Mouse (Mus musculus): Measurements from ENCODE around the gene Tyrobp. TPM values are rescaled to one million over a fixed set of nuclear protein-coding genes. Genes with fewer than 3 reads are reported as not detected.

Gene Tyrobp
- polyA plus RNA-seq, 1 experiment from 2014 or later = 80.0 TPM

- H3K27ac ChIP-seq = no peak overlapping the region
- no peak overlapping the region for H3K4me3 ChIP-seq (replicated peaks)
- no peaks in the 10 kb centered on the region; the same call in 1 of the 2 replicates for H3K9me3 ChIP-seq (replicated peaks)
- H3K9ac ChIP-seq = no peak overlapping the region
- ATAC-seq (ENCODE audit: low read depth) (no peak), DNase-seq (no peak)
- no peak overlapping the region for H3K4me2 ChIP-seq
- H3K4me1 ChIP-seq (replicated peaks) = no peaks in the 10 kb centered on the region
- 50% methylated on average over 2 of the region's 2 CpGs for WGBS (ENCODE audit: insufficient replicate concordance)
- no peaks in the 10 kb centered on the region for H3K36me3 ChIP-seq
- H3K27me3 ChIP-seq = no peaks in the 10 kb centered on the region
Observed at GRCm38 (mm10) chr7:30409789-30410188, 3.8 kb upstream of the Tyrobp start.

GRCm38 (mm10) chr7:30411023-30411422 is 2.5 kb upstream of the Tyrobp start:
- Histone ChIP-seq H3K27me3 (no peaks in the 10 kb centered on the region), H3K9me3 (replicated peaks) (no peaks in the 10 kb centered on the region; the same call in 1 of the 2 replicates), H3K4me2 (no peak overlapping the region), H3K27ac (no peak overlapping the region), H3K9ac (no peak overlapping the region), H3K4me1 (replicated peaks) (no peaks in the 10 kb centered on the region), H3K36me3 (no peaks in the 10 kb centered on the region), H3K4me3 (replicated peaks) (no peak overlapping the region)
- ATAC-seq (ENCODE audit: low read depth) = no peak
- DNase-seq = no peak
- WGBS (ENCODE audit: insufficient replicate concordance) = 37% methylated on average over 3 of the region's 3 CpGs

- no peak overlapping the region for H3K4me2 ChIP-seq
- ATAC-seq (ENCODE audit: low read depth) = peak; percentile 51; the same call in 1 of the 2 replicates
Observed at GRCm38 (mm10) chr7:30412735-30413147, 819 bp upstream of the Tyrobp start.

GRCm38 (mm10) chr7:30417856-30418255 is 4.3 kb downstream of the Tyrobp start:
- WGBS (ENCODE audit: insufficient replicate concordance) = 38% methylated on average over 9 of the region's 9 CpGs
- Histone ChIP-seq H3K9me3 (replicated peaks) (no peaks in the 10 kb centered on the region; the same call in 1 of the 2 replicates), H3K27me3 (peaks cover 6% of the 10 kb centered on the region), H3K27ac (peak overlapping the region; percentile 62), H3K9ac (0 out of 2 replicates have a peak overlapping the region, but pooled peaks have one; percentile 1), H3K36me3 (no peaks in the 10 kb centered on the region), H3K4me3 (replicated peaks) (no peak overlapping the region), H3K4me1 (replicated peaks) (peaks cover 28% of the 10 kb centered on the region), H3K4me2 (peak overlapping the region; percentile 20; the same call in 1 of the 2 replicates)
- no peak for DNase-seq
- no peak for ATAC-seq (ENCODE audit: low read depth)

More at GRCm38 (mm10) chr7:30412735-30413147, 819 bp upstream of the Tyrobp start:
- Histone ChIP-seq H3K4me3 (replicated peaks) (no peak overlapping the region), H3K9ac (no peak overlapping the region), H3K36me3 (no peaks in the 10 kb centered on the region), H3K9me3 (replicated peaks) (no peaks in the 10 kb centered on the region; the same call in 1 of the 2 replicates), H3K27me3 (no peaks in the 10 kb centered on the region), H3K27ac (peak overlapping the region; percentile 37; the same call in 1 of the 2 replicates), H3K4me1 (replicated peaks) (no peaks in the 10 kb centered on the region)
- 14% methylated on average over 4 of the region's 4 CpGs for WGBS (ENCODE audit: insufficient replicate concordance)
- no peak for DNase-seq

- DNase-seq (no peak), ATAC-seq (ENCODE audit: low read depth) (no peak)
- WGBS (ENCODE audit: insufficient replicate concordance) = 16% methylated on average over 10 of the region's 10 CpGs
- H3K4me2 ChIP-seq = peak within 1 kb of the TSS; percentile 45
- peaks cover 6% of the 10 kb centered on the region for H3K27me3 ChIP-seq
- H3K36me3 ChIP-seq = 0 out of 2 replicates have a peak, but pooled peaks cover 2% of the 10 kb centered on the region
- peak within 1 kb of the TSS; percentile 68 for H3K27ac ChIP-seq
- peak within 1 kb of the TSS; percentile 16; the same call in 1 of the 2 replicates for H3K4me3 ChIP-seq (replicated peaks)
- no peak within 1 kb of the TSS for H3K9ac ChIP-seq
- H3K4me1 ChIP-seq (replicated peaks) = peaks cover 36% of the 10 kb centered on the region
- H3K9me3 ChIP-seq (replicated peaks) = no peaks in the 10 kb centered on the region
Observed at GRCm38 (mm10) chr7:30419561-30420499, 6.3 kb downstream of the Tyrobp start, which contains the start of gene Hcst. Hcst (minus strand) TSS chr7:30419854.

- H3K36me3 ChIP-seq = peaks cover 10% of the 10 kb centered on the region
- peak overlapping the region; percentile 6; the same call in 1 of the 2 replicates for H3K27ac ChIP-seq
- H3K4me1 ChIP-seq (replicated peaks) = peaks cover 36% of the 10 kb centered on the region
- WGBS (ENCODE audit: insufficient replicate concordance) = 45% methylated on average over 3 of the region's 3 CpGs
- ATAC-seq (ENCODE audit: low read depth) (no peak), DNase-seq (no peak)
- H3K9ac ChIP-seq = no peak overlapping the region
- no peak overlapping the region for H3K4me3 ChIP-seq (replicated peaks)
- no peaks in the 10 kb centered on the region for H3K9me3 ChIP-seq (replicated peaks)
- peaks cover 6% of the 10 kb centered on the region for H3K27me3 ChIP-seq
- peak overlapping the region; percentile 91 for H3K4me2 ChIP-seq
Observed at GRCm38 (mm10) chr7:30420673-30421072, 7.1 kb downstream of the Tyrobp start.

GRCm38 (mm10) chr7:30421175-30421889 is 7.8 kb downstream of the Tyrobp start, which contains the start of gene Nfkbid:
Nfkbid (plus strand) TSS chr7:30421732.
- Histone ChIP-seq H3K4me3 (replicated peaks) (peak within 1 kb of the TSS; percentile 64), H3K36me3 (peaks cover 16% of the 10 kb centered on the region), H3K9ac (peak within 1 kb of the TSS; percentile 67), H3K27ac (peak within 1 kb of the TSS; percentile 50), H3K9me3 (replicated peaks) (no peaks in the 10 kb centered on the region), H3K4me2 (peak within 1 kb of the TSS; percentile 91), H3K4me1 (replicated peaks) (peaks cover 36% of the 10 kb centered on the region), H3K27me3 (peaks cover 6% of the 10 kb centered on the region)
- WGBS (ENCODE audit: insufficient replicate concordance) = 4% methylated on average over 31 of the region's 31 CpGs
- ATAC-seq (ENCODE audit: low read depth) (peak; percentile 43; the same call in 1 of the 2 replicates), DNase-seq (peak; percentile 71)

GRCm38 (mm10) chr7:30421890-30422435 is 8.4 kb downstream of the Tyrobp start:
- peaks cover 36% of the 10 kb centered on the region for H3K4me1 ChIP-seq (replicated peaks)
- under 1% methylated on average over 45 of the region's 45 CpGs for WGBS (ENCODE audit: insufficient replicate concordance)
- H3K9me3 ChIP-seq (replicated peaks) = no peaks in the 10 kb centered on the region
- H3K27ac ChIP-seq = peak overlapping the region; percentile 50; the same call in 1 of the 2 replicates
- peak overlapping the region; percentile 91 for H3K4me2 ChIP-seq
- H3K4me3 ChIP-seq (replicated peaks) = peak overlapping the region; percentile 64
- peaks cover 6% of the 10 kb centered on the region for H3K27me3 ChIP-seq
- H3K9ac ChIP-seq = peak overlapping the region; percentile 67
- peaks cover 21% of the 10 kb centered on the region for H3K36me3 ChIP-seq
- peak; percentile 62 for ATAC-seq (ENCODE audit: low read depth)
- DNase-seq = peak; percentile 65

- no peak for ATAC-seq (ENCODE audit: low read depth)
- Histone ChIP-seq H3K4me2 (peak overlapping the region; percentile 91), H3K27ac (peak overlapping the region; percentile 45), H3K9me3 (replicated peaks) (no peaks in the 10 kb centered on the region), H3K4me1 (replicated peaks) (peaks cover 36% of the 10 kb centered on the region), H3K27me3 (peaks cover 6% of the 10 kb centered on the region), H3K36me3 (peaks cover 26% of the 10 kb centered on the region), H3K4me3 (replicated peaks) (peak overlapping the region; percentile 64), H3K9ac (peak overlapping the region; percentile 67)
- no peak for DNase-seq
- WGBS (ENCODE audit: insufficient replicate concordance) = 5% methylated on average over 9 of the region's 9 CpGs
Observed at GRCm38 (mm10) chr7:30422560-30422959, 9.0 kb downstream of the Tyrobp start.

- peak overlapping the region; percentile 67 for H3K9ac ChIP-seq
- H3K4me1 ChIP-seq (replicated peaks) = peaks cover 36% of the 10 kb centered on the region
- 22% methylated on average over 23 of the region's 23 CpGs for WGBS (ENCODE audit: insufficient replicate concordance)
- peak overlapping the region; percentile 45; the same call in 1 of the 2 replicates for H3K27ac ChIP-seq
- peak overlapping the region; percentile 91 for H3K4me2 ChIP-seq
- ATAC-seq (ENCODE audit: low read depth) (no peak), DNase-seq (no peak)
- H3K27me3 ChIP-seq = peaks cover 6% of the 10 kb centered on the region
- H3K36me3 ChIP-seq = peaks cover 26% of the 10 kb centered on the region
- H3K4me3 ChIP-seq (replicated peaks) = peak overlapping the region; percentile 64
- no peaks in the 10 kb centered on the region for H3K9me3 ChIP-seq (replicated peaks)
Observed at GRCm38 (mm10) chr7:30423071-30423641, 9.6 kb downstream of the Tyrobp start.
